Mouse (Mus musculus): ENCODE results near the gene 4930438A08Rik.
"Not testable (repeated sequence)": the region's sequence is repeated elsewhere in the genome, so short reads cannot be mapped to it uniquely, and the experiment has no call there.

Gene 4930438A08Rik

DNA sequence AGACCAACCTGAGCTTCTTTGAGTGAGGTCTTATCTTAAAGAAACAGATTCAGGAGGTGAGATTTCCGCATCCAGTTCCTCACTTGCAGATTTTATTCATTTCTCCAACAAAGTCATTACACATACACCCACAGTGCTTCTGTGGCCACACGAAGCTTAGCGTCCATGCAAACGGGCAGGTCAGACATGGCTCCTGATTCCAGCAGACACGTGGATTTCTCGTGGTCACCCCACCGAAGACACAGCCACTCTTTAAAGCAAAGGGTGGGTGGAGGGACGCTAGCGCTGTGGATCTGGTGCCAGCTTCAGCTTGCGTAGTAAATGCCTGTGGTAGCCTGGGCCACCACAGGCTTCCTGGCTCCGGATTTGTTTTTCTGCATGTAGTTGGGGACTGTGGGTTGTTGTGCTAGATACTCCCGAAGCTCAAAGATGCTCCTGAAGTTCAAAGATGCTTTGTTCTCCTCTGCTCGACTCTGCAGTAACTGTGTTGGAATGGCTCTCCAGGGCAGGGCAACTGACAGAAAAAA is 7.4 kb downstream of the 4930438A08Rik start:
- no peak for DNase-seq (ENCODE audit: low read depth, low spot score)

DNA sequence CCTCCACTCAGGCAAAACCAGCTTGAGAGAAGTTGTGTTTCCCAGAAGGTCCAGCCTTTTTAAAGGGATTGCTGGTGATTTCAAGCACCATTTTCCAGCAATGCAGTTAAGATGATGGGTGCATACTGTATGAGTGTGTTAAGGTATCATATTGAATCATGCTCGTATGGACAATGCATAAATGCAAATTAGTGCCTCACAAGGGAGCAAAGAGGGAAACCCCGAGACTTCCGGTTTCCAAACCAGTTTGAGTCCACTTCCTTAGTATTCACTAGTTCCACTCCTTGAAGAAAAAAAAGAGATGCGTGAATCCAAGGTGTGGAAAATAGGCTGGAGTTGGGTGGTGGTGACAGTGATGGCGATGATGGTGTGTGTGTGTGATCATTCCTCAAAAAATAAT is 7.9 kb downstream of the 4930438A08Rik start:
- DNase-seq (ENCODE audit: low read depth, low spot score) = no peak

DNA sequence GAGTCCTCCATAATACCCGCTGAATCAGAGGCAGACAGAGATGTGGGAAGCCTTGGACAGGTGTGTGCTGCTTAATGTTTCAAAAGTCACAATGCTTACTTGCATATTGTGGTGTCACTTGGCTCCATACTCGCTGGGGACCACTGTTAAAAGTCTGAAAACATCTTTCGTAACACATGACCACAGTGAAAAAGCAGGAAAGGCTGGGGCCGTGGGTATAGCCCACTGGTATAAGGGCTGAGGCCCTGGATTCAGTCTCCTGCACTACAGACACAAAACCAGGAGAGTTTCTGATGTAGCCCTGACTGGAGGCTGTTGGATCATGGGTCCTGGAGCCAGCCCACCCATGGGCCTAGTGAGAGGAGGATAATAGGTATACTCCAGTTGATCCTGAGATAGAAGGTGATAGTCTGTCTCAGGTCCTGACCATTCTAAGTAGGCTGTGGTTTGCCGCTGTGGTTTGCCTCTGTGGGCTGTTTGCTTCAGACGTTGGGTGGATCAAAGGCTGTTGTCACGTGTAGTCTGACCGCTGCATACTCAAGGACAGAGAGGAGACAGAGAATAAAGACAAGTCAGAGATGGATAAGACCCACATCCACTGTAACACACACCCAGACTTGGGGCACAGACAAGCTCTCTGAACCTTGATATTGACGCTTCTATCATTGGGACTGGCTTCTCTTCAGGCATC is 15.5 kb downstream of the 4930438A08Rik start:
- DNase-seq (ENCODE audit: low read depth, low spot score) = no peak

DNA sequence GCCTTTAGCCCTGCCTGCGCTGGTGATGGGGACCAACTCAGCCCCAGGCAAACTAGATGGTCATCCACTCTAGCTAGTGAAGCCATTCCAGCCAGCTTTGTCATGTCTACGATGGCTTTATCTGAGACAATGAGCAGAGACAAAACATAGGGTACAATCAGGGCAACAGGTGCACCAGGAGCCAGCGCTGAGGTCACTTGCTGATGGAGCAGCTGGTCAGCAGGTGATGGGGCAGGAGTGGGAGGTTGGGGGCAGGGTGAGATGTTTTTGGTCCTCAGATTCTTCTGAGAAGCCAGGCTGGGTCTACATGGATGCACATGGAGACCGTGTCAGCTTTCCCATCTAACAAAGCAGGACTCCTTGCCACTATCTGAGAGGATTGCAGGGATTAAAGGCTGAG is 16.2 kb downstream of the 4930438A08Rik start:
- DNase-seq (ENCODE audit: low read depth, low spot score) = no peak

DNA sequence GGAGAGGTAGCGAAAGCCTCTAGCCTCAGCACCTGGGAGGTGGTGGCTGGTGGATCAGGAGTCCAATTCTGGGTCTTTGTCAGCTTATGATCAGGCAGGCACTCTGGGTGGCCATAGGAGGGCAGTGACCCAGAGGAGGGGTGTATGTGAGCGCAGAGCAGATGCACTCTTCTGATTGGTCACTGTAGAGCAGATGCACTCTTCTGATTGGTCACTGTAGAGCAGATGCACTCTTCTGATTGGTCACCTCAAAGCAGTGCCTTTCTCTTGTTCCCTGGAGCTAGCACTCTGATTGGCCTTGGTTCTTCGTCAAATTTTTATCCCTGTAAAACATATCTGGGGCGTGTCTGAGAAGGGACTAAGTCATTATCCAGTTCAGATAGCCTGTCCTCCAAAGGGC is 18.2 kb downstream of the 4930438A08Rik start:
- peak; percentile 30 for DNase-seq (ENCODE audit: low read depth, low spot score)

DNA sequence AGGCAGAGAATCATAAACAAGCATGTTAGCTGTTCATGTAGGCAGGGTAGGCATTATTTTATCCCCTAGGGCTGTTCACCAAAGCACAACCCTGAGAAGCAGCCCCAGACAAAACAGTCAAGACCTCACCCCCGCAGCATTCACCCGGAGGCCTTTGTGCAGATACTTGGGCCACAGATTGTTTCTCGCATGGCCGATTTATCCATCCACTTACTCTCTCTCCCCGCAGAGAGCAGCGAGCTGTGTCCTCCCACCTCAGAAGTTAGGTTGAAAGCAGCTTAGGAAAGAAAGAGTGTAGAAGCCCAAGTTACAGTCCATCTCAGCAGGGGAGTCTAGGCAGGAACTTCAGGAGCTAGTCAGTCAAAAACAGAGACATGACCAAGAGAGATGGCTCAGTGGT is 22.8 kb downstream of the 4930438A08Rik start:
- no peak for DNase-seq (ENCODE audit: low read depth, low spot score)

DNA sequence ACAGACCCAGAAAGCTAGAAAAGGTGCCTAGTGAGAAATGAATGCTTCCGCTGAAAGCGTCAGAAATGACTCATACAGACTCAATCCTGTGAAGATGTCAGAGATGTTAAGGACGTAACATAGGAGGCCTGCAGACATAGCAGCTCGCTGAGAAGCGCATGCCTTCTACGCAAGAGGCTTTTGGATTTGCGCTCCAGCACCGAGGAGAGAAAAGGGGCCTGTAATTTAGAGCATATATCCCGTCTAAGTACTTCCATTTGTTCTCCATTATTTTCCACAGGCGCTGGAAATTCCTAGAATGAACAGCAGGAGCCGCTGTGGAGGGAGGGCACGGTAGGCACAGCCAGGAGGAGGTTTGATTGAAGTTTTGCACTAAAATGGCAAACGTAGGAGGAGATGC is 26.5 kb downstream of the 4930438A08Rik start:
- peak; percentile 69 for DNase-seq (ENCODE audit: low read depth, low spot score)

DNA sequence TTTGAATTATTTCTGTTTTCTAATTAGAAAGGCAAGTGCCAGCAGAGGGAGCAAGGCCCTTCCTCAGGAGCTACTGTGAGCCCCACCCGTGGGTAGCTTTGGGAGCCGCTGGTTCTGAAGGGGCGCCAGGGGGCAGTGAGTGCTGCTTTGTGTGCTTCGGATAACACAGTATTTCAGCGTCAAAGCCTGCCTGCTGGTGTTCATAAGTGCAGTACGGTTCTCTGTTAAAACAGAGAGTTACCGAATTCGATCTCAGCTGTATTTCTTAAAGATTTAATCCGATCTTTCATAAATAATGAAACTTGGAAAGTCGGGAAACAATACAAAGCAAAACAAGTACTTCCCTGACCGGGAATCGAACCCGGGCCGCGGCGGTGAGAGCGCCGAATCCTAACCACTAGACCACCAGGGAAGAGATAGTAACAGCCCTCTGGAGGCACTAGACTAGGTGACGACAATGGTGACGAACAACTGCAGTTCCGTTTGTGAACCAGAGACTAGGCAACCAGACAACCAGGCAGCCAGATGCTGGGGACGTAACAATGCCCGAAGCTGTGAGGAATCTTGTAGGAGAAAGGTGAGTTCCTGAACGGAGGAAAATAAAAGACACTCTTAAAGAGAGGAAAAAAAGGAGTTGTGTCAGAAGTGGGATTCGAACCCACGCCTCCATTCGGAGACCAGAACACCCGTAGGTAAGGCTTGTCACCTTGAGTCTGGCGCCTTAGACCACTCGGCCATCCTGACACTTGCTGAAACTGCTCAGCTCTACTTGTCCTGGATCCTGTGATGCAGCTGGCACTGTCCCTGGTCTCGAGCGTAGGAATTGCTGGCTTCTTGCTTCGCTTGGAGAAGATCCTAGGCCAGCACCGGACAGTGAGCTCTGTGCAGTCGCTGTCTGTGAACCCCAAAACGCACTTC is 27.5 kb downstream of the 4930438A08Rik start:
- peak; percentile 98 for DNase-seq (ENCODE audit: low read depth, low spot score)

DNA sequence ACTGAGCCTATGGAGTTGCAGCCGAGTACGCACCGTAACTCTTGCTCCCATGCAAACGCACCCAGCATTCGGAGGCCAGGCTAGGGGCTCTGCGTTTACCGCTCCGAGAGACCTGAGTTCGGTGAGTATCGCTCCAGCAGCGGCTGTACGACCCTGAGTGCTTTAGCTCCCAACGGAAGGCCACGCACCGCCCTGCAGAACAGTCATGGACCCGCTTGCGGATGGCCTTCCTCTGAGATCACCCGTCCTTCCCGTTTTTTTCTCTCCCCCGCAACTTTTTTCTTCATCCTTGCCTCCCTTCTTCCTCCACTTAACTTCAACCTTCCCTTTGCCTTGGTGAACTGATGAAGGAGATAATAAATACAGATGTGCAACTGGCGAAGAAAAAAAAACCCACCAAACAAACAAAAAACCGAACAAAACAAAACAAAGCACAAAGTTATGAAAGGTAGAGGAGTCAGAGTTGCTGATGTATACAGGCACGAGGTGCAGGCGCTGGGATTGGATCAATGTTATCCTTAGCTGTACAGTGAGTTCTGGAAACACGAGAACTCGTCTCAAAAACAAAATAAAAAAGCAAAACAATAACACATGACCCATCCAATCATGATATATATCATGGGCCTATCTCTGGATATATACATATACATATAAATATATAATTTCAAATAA is 28.3 kb downstream of the 4930438A08Rik start:
- DNase-seq (ENCODE audit: low read depth, low spot score) = no peak

DNA sequence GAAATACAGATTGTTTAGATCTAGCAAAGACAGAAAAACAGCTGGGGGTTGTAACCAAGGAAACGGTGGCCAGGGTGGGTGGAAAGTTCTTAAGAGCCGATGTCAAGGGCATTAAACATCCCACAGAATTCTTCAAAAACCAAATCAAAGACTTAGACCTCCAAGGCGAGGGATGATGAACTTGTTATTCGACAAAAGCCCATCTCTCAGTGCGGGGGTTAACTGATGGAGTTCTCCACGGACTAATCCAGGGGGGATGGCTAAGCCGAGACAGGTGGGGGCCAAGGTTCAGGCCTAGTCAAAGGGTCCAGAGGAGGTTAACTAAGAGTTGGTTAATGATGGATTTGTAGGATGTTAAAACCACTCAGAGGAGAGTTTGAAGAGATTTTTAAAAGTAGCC is 29.0 kb downstream of the 4930438A08Rik start:
- peak; percentile 11 for DNase-seq (ENCODE audit: low read depth, low spot score)

DNA sequence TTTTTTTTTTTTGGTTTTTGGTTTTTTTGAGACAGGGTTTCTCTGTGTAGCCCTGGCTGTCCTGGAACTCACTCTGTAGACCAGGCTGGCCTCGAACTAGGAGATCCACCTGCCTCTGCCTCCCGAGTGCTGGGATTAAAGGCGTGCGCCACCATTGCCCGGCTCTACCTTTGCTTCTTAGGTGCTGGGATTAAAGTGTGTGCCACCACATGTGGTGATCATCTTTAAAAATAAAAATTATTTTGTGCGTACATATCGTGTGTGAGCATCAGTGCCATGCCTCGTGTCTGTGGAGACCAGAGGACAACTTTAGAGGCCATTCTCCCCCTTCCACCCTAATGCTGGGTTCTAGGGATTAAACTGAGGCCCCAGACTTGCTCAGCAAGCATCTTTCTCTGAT is 30.7 kb downstream of the 4930438A08Rik start:
- not testable (repeated sequence) for DNase-seq (ENCODE audit: low read depth, low spot score)

DNA sequence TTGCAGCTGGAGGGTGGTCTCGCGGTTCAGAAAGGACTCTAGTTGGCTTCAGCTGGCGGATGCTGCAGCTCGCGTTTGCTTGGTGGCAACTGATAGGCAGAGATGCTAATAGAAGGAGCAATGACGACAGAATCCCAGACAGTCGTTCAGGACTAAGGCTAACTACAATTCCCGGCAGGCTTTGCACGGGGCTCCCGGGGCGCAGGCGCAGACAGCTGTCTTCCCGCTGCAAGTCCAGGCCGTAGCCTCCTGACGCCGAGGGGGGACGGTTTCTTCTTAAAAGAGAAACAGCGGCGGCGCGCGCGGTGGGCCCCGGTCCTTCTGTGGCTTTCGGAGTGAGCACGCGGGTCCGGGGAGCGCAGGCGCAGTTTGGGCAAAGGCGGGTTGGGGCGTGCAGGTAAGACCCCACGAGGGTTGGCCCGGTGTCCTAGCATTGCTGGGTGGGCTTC is 32.3 kb downstream of the 4930438A08Rik start, which contains the start of gene Zfp692:
Gene Zfp692, plus strand, starts transcription at position 210 of the 449 bp plus-strand sequence.
- DNase-seq (ENCODE audit: low read depth, low spot score) = peak; percentile 94

DNA sequence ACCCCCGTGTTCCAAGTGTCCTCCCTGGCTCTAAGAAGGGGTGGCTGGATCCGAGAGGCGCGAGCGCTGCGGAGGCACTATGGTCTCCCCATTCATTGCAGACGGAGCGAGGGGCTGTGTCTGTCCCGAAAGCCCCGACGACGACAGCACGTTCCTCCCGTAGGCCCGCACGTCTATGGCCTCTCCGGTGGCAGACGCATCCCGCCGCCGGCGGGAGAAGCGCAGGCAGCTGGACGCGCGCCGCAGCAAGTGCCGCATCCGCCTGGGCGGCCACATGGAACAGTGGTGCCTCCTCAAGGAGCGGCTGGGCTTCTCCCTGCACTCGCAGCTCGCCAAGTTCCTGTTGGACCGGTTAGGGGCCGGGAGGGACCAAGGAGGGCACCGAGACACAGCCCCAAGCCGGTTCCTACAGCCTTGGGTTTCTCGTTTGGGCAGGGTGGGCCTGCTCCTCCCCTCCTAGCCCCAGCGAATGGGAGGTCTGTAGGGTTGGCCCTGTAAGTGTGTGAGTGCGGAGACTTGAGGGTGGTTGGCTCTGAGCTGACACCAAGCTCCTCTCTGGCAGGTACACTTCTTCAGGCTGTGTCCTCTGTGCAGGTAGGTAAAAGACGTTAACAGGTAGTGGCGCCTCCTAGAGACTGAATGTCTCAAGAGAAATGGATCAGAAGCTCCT is 32.9 kb downstream of the 4930438A08Rik start:
- peak; percentile 82 for DNase-seq (ENCODE audit: low read depth, low spot score)

DNA sequence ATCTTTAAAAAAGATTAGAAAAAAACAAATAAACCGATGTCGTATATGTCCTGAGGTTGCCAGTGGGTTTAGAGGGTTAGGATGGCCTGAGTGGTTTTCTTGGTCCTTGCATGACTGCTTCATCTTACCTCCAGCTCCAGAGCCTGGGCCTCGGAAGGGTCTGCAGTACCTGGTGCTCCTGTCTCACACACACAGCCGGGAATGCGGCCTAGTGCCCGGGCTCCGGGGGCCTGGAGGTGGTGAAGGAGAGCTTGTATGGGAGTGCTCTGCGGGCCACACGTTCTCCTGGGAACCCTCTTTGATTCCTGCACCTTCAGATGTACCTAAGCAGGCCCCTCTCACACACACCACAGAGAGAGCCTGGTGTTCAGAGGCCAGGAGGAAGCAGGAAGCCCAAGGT is 34.1 kb downstream of the 4930438A08Rik start:
- no peak for DNase-seq (ENCODE audit: low read depth, low spot score)

DNA sequence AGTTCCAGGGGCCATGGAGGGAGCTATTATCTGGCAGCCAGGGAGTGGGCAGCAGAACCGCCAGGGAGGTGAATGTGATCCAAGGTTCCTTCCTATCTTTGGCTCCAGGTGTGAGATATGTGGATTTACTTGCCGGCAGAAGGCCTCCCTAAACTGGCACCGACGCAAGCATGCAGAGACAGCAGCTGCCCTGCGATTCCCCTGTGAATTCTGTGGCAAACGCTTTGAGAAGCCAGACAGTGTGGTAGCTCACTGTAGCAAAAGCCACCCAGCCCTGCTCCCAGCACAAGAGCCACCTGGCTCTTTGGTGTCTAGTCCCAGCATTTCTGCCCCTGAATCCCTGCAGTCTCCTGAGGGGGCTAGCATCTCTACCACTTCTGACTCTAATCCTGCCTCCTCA is 39.5 kb downstream of the 4930438A08Rik start:
- no peak for DNase-seq (ENCODE audit: low read depth, low spot score)

DNA sequence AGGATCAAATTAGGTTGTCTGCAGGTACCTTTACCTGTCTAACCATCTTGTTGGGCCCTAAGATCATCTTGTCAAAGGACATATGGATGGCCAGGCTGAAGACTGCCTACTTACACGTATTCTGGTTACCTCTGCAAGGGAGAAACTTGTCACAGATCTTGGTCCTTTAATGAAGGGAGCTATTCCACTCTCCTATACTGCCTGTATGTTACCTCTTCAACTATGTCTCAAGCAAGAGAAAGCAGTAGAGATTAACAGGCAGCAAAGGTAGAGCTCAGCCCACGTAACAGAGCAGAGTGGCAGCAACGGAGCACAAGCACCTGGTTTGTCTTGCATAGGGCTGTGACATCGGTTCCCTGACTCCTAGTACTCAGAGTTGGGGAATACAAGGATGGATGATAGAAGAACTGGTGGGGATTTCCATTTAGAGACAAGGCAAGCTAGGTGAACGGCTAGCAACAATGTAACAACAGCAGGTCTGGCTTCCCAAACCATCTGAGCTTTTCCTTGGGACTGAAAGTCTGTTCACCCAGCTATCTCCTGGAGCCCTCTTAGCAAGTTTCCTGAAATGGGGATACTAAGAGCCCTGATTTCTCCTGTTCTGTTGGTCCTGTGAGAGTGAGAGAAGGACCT is 41.1 kb downstream of the 4930438A08Rik start:
- DNase-seq (ENCODE audit: low read depth, low spot score) = no peak

DNA sequence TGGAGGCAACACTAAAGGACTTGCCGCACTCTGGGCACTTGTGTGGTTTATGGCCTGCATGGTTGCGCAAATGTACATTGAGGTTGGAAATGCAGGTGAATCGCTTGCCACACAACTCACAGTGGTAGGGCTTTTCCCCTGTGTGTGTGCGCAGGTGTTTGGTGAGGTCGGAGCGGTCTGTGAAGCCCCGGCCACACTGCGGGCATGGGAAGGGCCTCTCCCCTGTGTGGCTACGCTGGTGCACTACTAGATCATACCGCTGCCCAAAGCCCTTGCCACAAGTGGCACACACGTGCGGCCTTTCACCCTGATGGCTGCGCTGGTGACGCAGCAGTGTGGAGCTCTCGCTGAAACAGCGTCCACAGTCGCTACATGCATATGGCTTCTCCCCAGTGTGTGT is 41.7 kb downstream of the 4930438A08Rik start:
- DNase-seq (ENCODE audit: low read depth, low spot score) = no peak

DNA sequence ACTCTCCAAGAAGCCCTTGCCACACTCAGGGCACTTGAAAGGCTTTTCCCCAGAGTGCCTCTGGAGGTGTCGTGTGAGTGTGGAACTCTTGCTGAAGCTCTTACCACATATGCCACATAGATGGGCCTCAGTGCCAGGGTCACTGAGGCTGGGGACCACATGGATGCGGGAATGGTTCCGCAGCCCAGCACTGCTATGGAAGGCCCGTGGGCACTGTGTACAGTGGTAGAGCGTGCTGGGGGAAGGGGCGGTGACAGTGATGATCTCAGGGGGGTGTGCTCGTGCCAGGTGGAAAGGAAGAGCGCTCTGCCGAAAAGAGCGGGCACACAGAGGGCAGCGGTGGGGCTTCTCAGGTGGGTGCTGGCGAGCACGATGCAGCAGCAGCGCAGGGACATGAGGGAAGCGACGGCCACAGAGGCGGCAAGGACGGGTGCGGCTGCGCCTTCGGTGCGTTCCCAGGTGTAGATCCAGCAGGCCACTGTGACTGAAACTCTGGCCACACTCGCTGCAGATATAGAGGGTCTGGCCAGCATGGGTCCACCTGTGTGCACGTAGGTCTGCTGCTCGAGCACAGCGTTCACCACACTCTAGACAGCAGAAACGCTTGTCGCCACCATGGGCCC is 42.3 kb downstream of the 4930438A08Rik start:
- no peak for DNase-seq (ENCODE audit: low read depth, low spot score)

DNA sequence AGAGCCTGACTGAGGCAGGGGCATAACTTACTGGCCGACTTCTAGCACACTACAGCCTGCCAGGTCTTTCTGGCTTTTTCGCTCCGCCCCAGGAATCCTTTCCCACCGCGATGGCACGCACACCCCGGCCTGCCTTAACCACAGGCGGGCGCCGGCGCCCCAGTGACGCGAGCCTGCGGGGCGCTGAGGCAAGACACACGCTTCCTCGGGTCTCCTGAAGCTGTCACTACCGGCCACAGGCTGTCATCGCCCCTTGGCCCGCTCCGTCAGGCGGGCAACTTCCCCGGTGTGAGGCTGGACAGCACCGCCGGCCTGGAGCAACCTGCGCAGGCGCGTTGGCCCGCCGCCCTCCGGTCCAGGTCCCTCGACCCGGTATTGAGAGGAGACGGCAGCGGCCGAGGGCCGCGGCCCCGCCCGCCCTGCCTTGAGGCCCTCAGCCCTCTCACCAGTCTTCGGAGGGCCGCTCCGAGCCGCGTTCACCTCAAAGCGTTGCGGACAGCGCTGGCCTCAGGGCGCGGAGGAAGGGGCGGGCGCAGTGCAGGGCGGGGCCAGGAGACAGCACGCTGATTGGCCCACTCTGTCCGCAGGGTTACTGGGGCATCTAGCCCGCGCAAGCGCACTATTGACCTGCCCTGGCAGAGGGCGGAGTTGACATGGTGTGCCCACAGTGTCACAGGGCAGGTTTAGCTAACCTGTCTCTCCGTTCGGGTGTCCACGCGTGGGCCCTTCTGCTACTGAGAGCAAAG is 48.4 kb downstream of the 4930438A08Rik start:
- peak; percentile 97 for DNase-seq (ENCODE audit: low read depth, low spot score)

All from A20 (cell line).